Mouse (Mus musculus): Measurements from ENCODE around the gene Chrm2.

Chrm2 gene

GRCm38 (mm10) chr6:36387612-36388400 lies at the start of gene Chrm2:
Gene Chrm2 (plus strand): TSS chr6:36388084.
- DNase-seq (ENCODE audit: low read depth): no peak

- DNase-seq (ENCODE audit: low read depth): no peak
Measured at GRCm38 (mm10) chr6:36373983-36374382, 13.9 kb upstream of the Chrm2 start.

GRCm38 (mm10) chr6:36377936-36378335 lies 9.9 kb upstream of the Chrm2 start:
- no peak for DNase-seq (ENCODE audit: low read depth)

- DNase-seq (ENCODE audit: low read depth): no peak
Measured at GRCm38 (mm10) chr6:36384102-36384501, 3.8 kb upstream of the Chrm2 start.

- no peak for DNase-seq (ENCODE audit: low read depth)
Measured at GRCm38 (mm10) chr6:36388401-36389259, 746 bp downstream of the Chrm2 start.

GRCm38 (mm10) chr6:36389260-36389965 lies 1.5 kb downstream of the Chrm2 start:
- no peak for DNase-seq (ENCODE audit: low read depth)

- DNase-seq (ENCODE audit: low read depth): no peak
Measured at GRCm38 (mm10) chr6:36393705-36394104, 5.8 kb downstream of the Chrm2 start.

- no peak for DNase-seq (ENCODE audit: low read depth)
Measured at GRCm38 (mm10) chr6:36405139-36405538, 17.3 kb downstream of the Chrm2 start.

- DNase-seq (ENCODE audit: low read depth): no peak
Measured at GRCm38 (mm10) chr6:36409016-36409415, 21.1 kb downstream of the Chrm2 start.

- no peak for DNase-seq (ENCODE audit: low read depth)
Measured at GRCm38 (mm10) chr6:36410057-36410456, 22.2 kb downstream of the Chrm2 start.

GRCm38 (mm10) chr6:36419716-36420115 lies 31.8 kb downstream of the Chrm2 start:
- no peak for DNase-seq (ENCODE audit: low read depth)

GRCm38 (mm10) chr6:36437964-36438363 lies 50.1 kb downstream of the Chrm2 start:
- no peak for DNase-seq (ENCODE audit: low read depth)

- DNase-seq (ENCODE audit: low read depth): no peak
Measured at GRCm38 (mm10) chr6:36439218-36439617, 51.3 kb downstream of the Chrm2 start.

- no peak for DNase-seq (ENCODE audit: low read depth)
Measured at GRCm38 (mm10) chr6:36451480-36451879, 63.6 kb downstream of the Chrm2 start.

GRCm38 (mm10) chr6:36455071-36455470 lies 67.2 kb downstream of the Chrm2 start:
- DNase-seq (ENCODE audit: low read depth): no peak

GRCm38 (mm10) chr6:36457015-36457414 lies 69.1 kb downstream of the Chrm2 start:
- no peak for DNase-seq (ENCODE audit: low read depth)

- no peak for DNase-seq (ENCODE audit: low read depth)
Measured at GRCm38 (mm10) chr6:36464008-36464407, 76.1 kb downstream of the Chrm2 start.

GRCm38 (mm10) chr6:36484132-36484665 lies 96.3 kb downstream of the Chrm2 start:
- DNase-seq (ENCODE audit: low read depth): no peak

- no peak for DNase-seq (ENCODE audit: low read depth)
Measured at GRCm38 (mm10) chr6:36507008-36507663, 119.3 kb downstream of the Chrm2 start.

- no peak for DNase-seq (ENCODE audit: low read depth)
Measured at GRCm38 (mm10) chr6:36507946-36508345, 120.1 kb downstream of the Chrm2 start.

GRCm38 (mm10) chr6:36508469-36508868 lies 120.6 kb downstream of the Chrm2 start:
- no peak for DNase-seq (ENCODE audit: low read depth)

- DNase-seq (ENCODE audit: low read depth): no peak
Measured at GRCm38 (mm10) chr6:36516508-36516907, 128.6 kb downstream of the Chrm2 start.
